Mouse (Mus musculus): ENCODE measurements at regions not wholly inside any gene's neighbourhood (a gene's known extent, or its start where the extent isn't known, plus 50 kb on each side); places are given as distances from the start of the nearest gene placed in this dataset.

GRCm38 (mm10) chr4:71307176-71307612 lies 450.6 kb downstream of the Gm11232 start:
- TF ChIP-seq CTCF (IDR thresholded peaks at IDR 0.05): no peak
- no peak for TF ChIP-seq POLR2A (IDR thresholded peaks at IDR 0.05; ENCODE audit: insufficient read depth, low read depth, low read length)
- TF ChIP-seq EP300 (IDR thresholded peaks at IDR 0.05; ENCODE audit: insufficient read depth, low read depth, low read length): no peak

Measured in heart, adult 2 months (tissue).